Mouse (Mus musculus): ENCODE results near the gene Gm44790. TPM values are rescaled to one million over a fixed set of nuclear protein-coding genes. Genes with fewer than 3 reads are reported as not detected.
A peak's percentile ranks its signal among the peaks of the same experiment; 100 is the strongest.

Gene Gm44790
- polyA plus RNA-seq, 1 experiment from 2014 or later: not detected

DNA sequence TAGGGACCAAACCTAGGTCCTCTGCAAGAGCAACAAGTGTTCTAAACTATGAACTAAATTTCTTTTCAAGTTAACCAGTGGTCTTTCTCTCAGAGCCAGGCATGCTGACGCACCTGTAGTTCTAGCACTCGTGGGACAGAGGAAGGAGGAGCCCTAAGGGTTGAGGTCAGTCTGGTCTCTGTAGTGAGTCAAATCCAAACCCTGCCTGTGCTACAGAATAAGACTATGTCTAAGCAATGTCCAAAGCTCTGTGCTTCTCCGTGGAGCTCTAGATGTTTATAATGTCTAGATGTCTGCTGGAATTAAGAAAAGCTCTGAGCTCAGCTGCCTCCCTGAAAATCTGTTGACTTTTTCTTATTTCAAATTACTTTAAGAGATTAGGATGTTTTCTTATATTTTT is 30.3 kb downstream of the Gm44790 start:
- WGBS: 89% methylated on average over 3 of the region's 3 CpGs

DNA sequence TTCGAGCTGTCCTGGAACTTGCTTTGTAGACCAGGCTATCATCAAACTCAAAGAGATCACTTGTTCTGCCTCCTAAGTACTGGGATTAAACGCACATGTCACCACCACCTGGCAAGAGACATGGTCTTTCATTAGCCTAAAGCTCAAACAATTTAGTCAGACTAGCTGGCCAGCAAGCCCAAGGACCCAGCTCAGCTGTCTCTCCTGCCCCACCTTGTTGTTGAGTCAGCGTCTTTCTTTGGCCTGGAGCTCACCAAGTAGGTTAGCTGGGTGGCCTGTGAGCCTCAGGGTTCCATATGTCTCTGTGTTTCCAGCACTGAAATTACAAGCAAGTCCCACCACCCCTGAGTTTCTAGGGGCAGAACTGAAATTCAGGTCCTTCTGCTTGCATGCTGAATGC is 36.6 kb downstream of the Gm44790 start:
- no peaks in the 10 kb centered on the region for H3K9me3 ChIP-seq
- H3K36me3 ChIP-seq (replicated peaks): peaks cover 51% of the 10 kb centered on the region
- H3K27ac ChIP-seq: no peak overlapping the region
- no peak overlapping the region for H3K9ac ChIP-seq
- no peak for ATAC-seq (ENCODE audit: low FRiP score)
- no peak overlapping the region for H3K4me2 ChIP-seq
- H3K4me3 ChIP-seq (replicated peaks): no peak overlapping the region
- H3K27me3 ChIP-seq: no peaks in the 10 kb centered on the region
- WGBS: 89% methylated on average over 3 of the region's 3 CpGs
- no peaks in the 10 kb centered on the region for H3K4me1 ChIP-seq

More for the DNA sequence above, 30.3 kb downstream of the Gm44790 start:
- Histone ChIP-seq H3K27ac (no peak overlapping the region), H3K9me3 (no peaks in the 10 kb centered on the region), H3K4me1 (no peaks in the 10 kb centered on the region), H3K4me3 (replicated peaks) (no peak overlapping the region), H3K27me3 (no peaks in the 10 kb centered on the region), H3K36me3 (replicated peaks) (peaks cover 72% of the 10 kb centered on the region), H3K4me2 (no peak overlapping the region), H3K9ac (no peak overlapping the region)
- ATAC-seq (ENCODE audit: low FRiP score): no peak

DNA sequence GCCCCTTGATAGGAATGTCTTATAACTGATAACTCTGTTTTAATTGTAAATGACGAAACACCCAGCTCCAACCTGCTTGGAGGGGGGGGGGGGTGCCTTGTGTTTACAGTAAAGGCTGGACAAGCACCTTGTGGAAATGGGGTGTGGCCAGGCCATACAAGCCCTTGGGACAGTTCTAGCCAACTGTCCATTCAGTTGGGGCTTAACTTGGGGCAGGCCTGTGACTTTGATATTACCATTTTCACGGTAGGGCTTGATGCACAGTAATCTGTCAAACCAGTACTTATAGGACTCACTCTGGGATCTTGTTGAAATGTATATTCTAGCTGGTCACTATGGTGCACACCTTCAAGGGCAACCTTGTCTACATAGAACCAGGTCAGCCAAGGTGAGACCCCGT is 44.9 kb downstream of the Gm44790 start:
- Histone ChIP-seq H3K27me3 (no peaks in the 10 kb centered on the region), H3K27ac (0 out of 2 replicates have a peak overlapping the region, but pooled peaks have one; percentile 92), H3K36me3 (replicated peaks) (peaks cover 32% of the 10 kb centered on the region), H3K9me3 (no peaks in the 10 kb centered on the region), H3K4me3 (replicated peaks) (peak overlapping the region; percentile 38; the same call in 1 of the 2 replicates), H3K4me2 (peak overlapping the region; percentile 69), H3K9ac (0 out of 2 replicates have a peak overlapping the region, but pooled peaks have one; percentile 60), H3K4me1 (peaks cover 19% of the 10 kb centered on the region)
- ATAC-seq (ENCODE audit: low FRiP score): no peak
- 89% methylated on average over 3 of the region's 3 CpGs for WGBS

DNA sequence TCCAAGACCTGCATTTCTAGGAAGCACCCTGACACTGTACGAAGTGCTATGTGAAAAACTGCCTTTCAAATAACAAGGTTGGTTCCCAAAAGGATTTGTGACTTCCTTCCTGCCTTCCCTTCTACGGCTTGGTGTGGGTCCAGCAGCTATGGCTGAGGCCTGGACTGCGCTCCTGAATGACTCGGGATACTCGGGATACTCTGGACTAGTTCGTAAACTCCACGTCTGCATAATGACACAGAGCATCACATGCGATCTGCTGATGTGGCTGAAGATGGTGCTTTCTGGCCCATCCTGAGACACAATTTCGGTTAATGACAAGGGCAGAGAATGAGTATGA is 45.3 kb downstream of the Gm44790 start:
- Histone ChIP-seq H3K4me3 (replicated peaks) (peak overlapping the region; percentile 38), H3K9me3 (no peaks in the 10 kb centered on the region), H3K4me2 (peak overlapping the region; percentile 69), H3K4me1 (peaks cover 19% of the 10 kb centered on the region), H3K27ac (peak overlapping the region; percentile 92), H3K9ac (peak overlapping the region; percentile 60), H3K36me3 (replicated peaks) (peaks cover 29% of the 10 kb centered on the region), H3K27me3 (no peaks in the 10 kb centered on the region)
- ATAC-seq (ENCODE audit: low FRiP score): peak; percentile 62
- WGBS: 30% methylated on average over 9 of the region's 9 CpGs

DNA sequence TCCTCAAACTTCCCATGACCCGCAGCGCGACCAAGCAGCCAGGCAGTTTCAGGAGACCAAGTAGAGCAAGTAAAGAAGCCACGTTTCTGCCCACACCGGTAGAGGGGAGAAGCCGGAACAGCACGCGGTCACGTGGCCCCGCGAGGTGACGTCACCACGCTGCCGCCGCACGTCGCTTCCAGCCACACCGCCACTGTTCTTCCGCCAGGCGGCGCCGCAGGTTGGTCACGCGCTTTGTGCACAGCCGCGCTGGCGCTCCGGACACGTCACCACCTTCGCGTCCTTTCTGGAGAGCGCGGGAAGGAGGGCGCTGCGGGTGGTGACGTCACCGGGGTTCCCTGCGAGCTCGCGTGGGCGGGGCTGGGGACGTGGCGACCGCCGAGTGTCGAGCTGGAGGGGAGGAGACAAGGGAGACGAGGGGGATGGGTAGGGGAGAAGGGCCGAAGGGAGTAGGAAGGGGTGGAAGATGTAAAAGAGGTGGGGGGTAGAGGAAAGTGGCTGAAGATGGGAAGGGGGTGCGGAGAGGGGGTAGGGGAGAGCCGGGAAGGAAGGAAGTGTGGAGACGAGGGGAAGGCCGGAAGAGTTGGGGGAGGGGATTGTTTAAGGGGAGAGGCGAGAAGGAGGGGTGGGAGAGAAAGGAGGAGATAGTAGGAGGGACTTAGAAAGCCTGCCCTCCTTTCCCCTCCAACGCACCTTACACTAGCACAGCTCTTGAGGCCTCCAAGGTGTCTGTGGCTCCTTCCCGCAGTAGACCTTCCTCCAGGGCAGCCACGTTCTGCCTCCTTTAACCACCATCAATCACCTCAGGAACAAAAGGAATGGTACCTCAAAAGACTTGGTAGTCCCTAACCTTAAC is 45.9 kb downstream of the Gm44790 start:
- Histone ChIP-seq H3K27ac (peak overlapping the region; percentile 92), H3K9me3 (no peaks in the 10 kb centered on the region), H3K4me2 (peak overlapping the region; percentile 69), H3K27me3 (no peaks in the 10 kb centered on the region), H3K4me1 (peaks cover 19% of the 10 kb centered on the region), H3K36me3 (replicated peaks) (peaks cover 24% of the 10 kb centered on the region), H3K4me3 (replicated peaks) (peak overlapping the region; percentile 38), H3K9ac (peak overlapping the region; percentile 60)
- WGBS: under 1% methylated on average over 56 of the region's 56 CpGs
- ATAC-seq (ENCODE audit: low FRiP score): peak; percentile 95

DNA sequence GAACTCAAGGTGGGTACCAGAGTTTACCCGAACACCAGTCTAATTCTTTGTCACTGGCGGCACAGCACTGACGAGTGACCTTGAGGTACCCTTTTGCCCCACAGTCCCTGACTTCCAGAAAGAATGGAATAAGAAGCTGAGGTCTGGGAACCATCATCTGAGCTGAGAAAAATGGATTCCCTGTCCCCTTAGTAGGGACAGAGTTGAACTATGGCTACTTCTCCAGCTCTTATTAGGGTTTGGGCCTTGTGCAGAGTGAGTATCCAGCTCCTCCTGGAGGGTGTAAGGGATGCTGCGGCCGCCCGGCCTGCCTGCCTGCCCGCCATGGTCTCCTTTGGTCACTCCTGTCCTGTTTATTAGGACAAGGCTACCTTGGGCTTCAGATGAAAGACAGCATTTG is 46.6 kb downstream of the Gm44790 start:
- H3K36me3 ChIP-seq (replicated peaks): peaks cover 20% of the 10 kb centered on the region

DNA sequence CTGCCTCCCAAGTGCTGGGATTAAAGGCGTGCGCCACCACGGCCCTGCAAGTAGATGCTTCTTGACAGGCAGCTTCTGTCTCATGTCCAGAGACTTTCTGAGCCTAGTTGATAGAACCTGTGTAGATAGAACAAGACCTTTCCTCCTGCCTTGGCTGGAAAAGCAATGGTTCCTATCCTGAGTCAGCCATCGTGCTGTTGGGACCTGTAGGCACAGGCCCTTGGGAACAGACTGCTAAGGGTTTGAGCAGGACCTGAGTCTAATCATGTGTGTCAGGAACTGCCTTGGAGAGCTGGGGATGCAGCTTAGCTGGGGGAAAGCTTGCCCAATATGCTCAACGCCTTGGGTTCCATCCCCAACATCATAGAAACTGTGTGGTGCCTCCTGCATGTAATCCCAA is 47.6 kb downstream of the Gm44790 start:
- no peak overlapping the region for H3K27ac ChIP-seq
- H3K4me1 ChIP-seq: peaks cover 19% of the 10 kb centered on the region
- ATAC-seq (ENCODE audit: low FRiP score): no peak
- H3K9me3 ChIP-seq: no peaks in the 10 kb centered on the region
- H3K27me3 ChIP-seq: no peaks in the 10 kb centered on the region
- H3K4me3 ChIP-seq (replicated peaks): no peak overlapping the region
- no peak overlapping the region for H3K4me2 ChIP-seq
- WGBS: 95% methylated on average over 5 of the region's 5 CpGs
- peaks cover 12% of the 10 kb centered on the region; the same call in 1 of the 2 replicates for H3K36me3 ChIP-seq (replicated peaks)
- no peak overlapping the region for H3K9ac ChIP-seq

More for the DNA sequence above, 46.6 kb downstream of the Gm44790 start:
- Histone ChIP-seq H3K9ac (peak overlapping the region; percentile 58), H3K27ac (peak overlapping the region; percentile 92), H3K27me3 (no peaks in the 10 kb centered on the region), H3K4me2 (peak overlapping the region; percentile 69), H3K4me1 (peaks cover 19% of the 10 kb centered on the region), H3K9me3 (no peaks in the 10 kb centered on the region), H3K4me3 (replicated peaks) (peak overlapping the region; percentile 38)
- ATAC-seq (ENCODE audit: low FRiP score): peak; percentile 1; the same call in 1 of the 2 replicates
- WGBS: 54% methylated on average over 7 of the region's 7 CpGs

DNA sequence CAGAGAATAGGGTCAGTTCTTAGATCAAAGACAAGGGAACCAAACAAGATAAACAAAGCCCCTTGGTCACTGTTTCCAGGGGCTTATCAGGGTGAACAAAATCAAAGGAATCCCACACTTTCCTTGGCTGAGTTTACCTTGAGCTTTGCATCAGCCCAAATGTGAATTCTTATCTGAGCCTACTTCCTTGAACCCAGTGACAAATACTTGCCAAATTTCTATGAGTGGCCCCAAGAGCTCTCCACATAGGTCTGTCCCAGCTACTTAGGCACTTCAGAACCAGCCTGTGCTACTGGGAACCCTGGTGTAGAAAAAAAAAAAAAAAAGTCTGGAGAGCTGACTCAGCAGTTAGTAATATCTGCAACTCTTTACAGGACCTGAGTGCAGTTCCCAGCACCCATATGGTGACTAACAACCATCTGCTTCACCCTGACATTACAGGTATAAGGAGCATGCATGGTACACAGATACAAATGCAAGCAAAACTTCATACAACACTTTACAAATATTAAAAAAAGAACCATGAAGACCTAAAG is 48.3 kb downstream of the Gm44790 start:
- Histone ChIP-seq H3K27ac (no peak overlapping the region), H3K9ac (no peak overlapping the region), H3K4me3 (replicated peaks) (no peak overlapping the region), H3K36me3 (replicated peaks) (peaks cover 6% of the 10 kb centered on the region; the same call in 1 of the 2 replicates), H3K4me1 (peaks cover 19% of the 10 kb centered on the region), H3K4me2 (no peak overlapping the region), H3K27me3 (no peaks in the 10 kb centered on the region), H3K9me3 (no peaks in the 10 kb centered on the region)
- no peak for ATAC-seq (ENCODE audit: low FRiP score)

DNA sequence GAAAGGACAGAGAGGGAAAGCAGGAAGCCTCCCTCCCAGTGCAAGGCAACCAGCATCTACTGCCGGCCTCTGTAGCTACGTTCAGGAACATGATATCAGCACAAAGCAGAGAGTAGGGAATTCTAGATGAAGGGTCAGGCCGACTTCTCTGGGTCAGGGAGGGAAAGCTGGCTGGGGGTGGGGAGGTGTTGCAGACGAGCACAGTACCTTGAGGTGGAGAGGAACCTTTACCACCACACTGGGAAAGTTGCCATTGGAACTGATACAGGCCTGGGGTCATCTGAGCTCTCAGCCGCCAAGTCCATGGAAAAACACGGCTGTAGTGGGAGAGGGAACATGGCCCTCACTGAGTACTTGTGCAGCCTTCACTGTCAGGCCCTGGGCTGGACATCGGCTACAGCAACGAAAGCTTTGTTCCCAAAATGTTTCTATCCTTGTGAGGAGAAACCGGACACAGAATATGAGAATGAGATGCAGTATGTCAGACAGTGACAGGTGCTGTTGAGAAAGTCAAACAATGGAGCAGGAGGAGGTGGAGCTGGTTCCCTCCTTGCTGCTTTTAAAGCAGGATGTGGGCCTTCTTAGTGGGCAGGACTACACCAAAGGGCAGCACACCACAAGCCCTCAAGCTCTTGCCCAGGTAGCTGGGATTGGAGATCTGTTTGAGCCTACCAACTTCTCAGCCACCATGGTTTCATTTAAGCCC is 49.2 kb downstream of the Gm44790 start:
- no peak for ATAC-seq (ENCODE audit: low FRiP score)
- H3K4me2 ChIP-seq: no peak overlapping the region
- no peak overlapping the region for H3K27ac ChIP-seq
- 81% methylated on average over 9 of the region's 9 CpGs for WGBS
- H3K9me3 ChIP-seq: no peaks in the 10 kb centered on the region
- H3K27me3 ChIP-seq: no peaks in the 10 kb centered on the region
- H3K4me3 ChIP-seq (replicated peaks): no peak overlapping the region
- H3K36me3 ChIP-seq (replicated peaks): no peaks in the 10 kb centered on the region
- peaks cover 22% of the 10 kb centered on the region for H3K4me1 ChIP-seq
- H3K9ac ChIP-seq: no peak overlapping the region

DNA sequence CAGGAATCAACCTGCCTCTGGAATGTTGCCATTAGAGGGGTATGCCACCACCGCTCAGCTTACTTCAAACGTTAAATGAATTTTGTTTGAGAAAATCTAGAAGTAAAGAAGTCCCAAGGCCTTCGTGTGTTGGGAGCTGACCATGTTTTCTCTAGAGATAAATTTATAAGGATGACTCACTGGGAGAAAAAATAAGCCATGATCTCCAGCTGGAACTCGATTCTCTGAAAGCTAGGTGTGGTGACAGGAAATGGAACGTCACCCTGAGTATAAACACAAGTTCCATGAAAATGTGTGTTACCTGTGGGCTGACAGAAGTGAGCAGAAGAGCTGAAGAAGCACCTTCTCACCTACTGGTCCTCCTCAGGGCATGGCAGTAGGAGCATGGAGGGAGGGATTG is 50.5 kb downstream of the Gm44790 start:
- ATAC-seq (ENCODE audit: low FRiP score): no peak
- no peaks in the 10 kb centered on the region for H3K36me3 ChIP-seq (replicated peaks)
- no peaks in the 10 kb centered on the region for H3K27me3 ChIP-seq
- no peak overlapping the region for H3K27ac ChIP-seq
- no peaks in the 10 kb centered on the region for H3K9me3 ChIP-seq
- H3K4me3 ChIP-seq (replicated peaks): no peak overlapping the region
- no peak overlapping the region for H3K9ac ChIP-seq
- 89% methylated on average over 5 of the region's 5 CpGs for WGBS
- peaks cover 15% of the 10 kb centered on the region for H3K4me1 ChIP-seq
- H3K4me2 ChIP-seq: no peak overlapping the region

DNA sequence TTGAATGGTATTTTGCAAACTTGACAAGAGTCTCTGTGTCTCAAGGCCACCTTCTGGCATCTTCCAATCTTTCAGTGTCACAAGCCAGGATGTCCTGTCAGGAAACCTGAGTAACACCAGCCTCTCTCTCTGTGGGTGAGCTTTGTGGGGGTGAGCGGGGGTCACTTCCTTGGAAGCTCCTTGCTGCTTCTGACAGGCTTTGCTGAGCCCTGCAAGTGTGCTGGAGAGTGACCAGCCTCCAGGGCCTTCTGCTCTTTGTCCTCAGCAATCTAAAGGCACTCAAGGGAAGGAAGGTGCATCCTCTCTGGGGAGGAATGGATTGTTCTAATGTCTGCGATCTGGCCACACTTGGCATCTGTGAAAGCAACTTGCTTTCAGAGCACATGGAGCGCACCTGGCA is 52.9 kb downstream of the Gm44790 start:
- H3K36me3 ChIP-seq (replicated peaks): no peaks in the 10 kb centered on the region
- 0 out of 2 replicates have a peak, but pooled peaks cover 4% of the 10 kb centered on the region for H3K4me1 ChIP-seq
- no peak for ATAC-seq (ENCODE audit: low FRiP score)
- H3K4me2 ChIP-seq: no peak overlapping the region
- H3K9ac ChIP-seq: no peak overlapping the region
- H3K27me3 ChIP-seq: no peaks in the 10 kb centered on the region
- no peak overlapping the region for H3K27ac ChIP-seq
- no peaks in the 10 kb centered on the region for H3K9me3 ChIP-seq
- WGBS: 71% methylated on average over 3 of the region's 3 CpGs
- H3K4me3 ChIP-seq (replicated peaks): no peak overlapping the region

DNA sequence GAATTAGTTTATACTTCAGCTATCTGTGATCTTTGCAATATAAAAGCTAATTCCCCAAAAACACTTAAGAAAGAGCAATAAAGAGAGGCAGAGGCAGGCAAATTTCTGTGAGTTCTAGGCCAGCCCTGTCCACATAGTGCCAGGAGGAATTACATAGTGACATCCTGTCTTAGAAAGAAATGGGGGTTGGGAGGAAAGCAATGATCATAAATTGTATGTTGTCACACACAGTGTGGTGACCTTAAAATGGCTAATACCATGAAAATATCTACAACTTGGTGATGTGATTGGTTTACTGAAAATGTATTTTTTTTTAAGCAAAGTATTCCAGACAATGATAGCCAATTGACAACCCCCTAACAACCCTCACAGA is 53.3 kb downstream of the Gm44790 start:
- Histone ChIP-seq H3K4me1 (0 out of 2 replicates have a peak, but pooled peaks cover 4% of the 10 kb centered on the region), H3K9ac (no peak overlapping the region), H3K4me3 (replicated peaks) (no peak overlapping the region), H3K27ac (0 out of 2 replicates have a peak overlapping the region, but pooled peaks have one; percentile 9), H3K9me3 (no peaks in the 10 kb centered on the region), H3K27me3 (no peaks in the 10 kb centered on the region), H3K36me3 (replicated peaks) (no peaks in the 10 kb centered on the region), H3K4me2 (no peak overlapping the region)
- no peak for ATAC-seq (ENCODE audit: low FRiP score)
